Mouse (Mus musculus) liver (tissue): ENCODE data around the gene Foxn3.

Source experiments
- DNase-seq: peaks from one replicate; pipeline ENCODE4 v3.0.0-alpha.2; 2020; ENCODE audit warnings: mixed read lengths

The Foxn3 gene

DNA sequence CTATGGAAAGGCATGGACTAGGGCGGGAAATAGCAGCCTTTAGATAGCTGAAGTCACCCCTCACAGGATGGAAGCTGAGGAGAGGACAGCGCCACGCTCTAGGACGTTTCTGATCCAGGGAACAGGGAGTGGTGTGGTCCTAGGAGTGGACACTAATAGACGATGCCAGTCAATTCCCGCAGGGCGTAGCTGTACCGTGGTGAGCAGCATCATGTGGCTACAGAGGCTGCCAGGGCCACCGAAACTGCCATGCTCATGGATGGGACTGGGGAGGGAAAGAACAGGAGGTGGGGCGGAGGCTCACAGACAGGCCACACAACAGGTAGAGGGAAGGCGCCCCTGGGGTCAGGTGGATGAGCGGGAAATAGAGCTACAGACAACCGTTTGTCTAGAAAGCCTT, 282.6 kb downstream of the Foxn3 start:
- DNase-seq: no peak

DNA sequence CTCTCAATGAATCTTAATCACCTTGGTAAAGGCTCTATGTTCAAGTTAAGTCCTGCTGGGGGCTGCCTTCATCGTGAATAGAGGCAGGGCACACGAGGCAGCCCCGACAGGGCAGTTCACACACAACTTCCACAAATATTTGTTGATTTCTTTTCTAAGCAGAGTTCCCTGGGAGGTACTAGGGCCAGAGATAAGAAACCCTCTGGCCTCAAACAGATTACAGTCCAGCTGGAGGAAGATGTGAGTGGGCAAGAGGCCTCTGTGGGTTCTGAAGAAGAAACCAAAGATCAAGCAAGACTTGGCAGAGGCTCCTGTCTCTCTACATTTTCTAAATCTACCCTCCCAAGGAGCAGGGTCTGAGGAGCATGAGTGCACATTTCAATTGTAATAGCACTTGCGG, 283.1 kb downstream of the Foxn3 start:
- DNase-seq: no peak

DNA sequence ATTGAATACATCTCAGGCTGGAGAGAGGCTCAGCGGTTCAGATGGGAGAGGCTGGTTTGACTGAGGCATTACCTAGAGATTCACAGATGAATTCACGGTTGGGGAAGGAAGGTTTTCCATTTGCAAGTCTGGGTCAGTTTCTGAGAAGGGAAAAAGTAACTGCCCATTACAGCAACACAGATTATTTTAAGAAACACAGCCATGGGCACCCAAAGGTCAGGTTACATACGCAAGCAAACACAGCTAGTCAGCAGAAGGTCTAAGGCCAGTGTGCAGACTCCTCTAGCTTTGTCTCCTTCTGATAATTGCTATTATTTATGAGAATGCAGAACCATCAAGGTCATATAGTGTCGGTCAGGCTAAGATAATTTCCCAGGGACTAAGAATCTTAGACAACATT, 284.0 kb downstream of the Foxn3 start:
- DNase-seq: no peak

DNA sequence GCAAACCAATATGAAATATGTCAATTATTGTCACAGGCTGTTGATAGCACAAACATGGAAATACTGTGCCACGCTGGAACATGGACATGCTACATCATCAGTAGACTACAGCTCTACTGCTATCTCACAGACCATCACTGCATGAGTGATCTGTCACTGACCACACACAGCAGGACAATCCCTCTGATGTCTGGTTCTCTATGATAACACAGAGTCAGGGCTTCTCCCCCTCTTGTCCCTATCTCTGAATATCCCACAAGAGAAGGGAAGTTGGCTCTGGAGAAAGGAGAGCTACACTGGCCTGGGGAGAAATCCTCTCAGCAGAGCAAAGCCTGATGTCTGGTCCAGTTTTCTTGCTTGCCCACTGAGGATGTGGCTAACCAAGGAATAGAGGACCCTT, 288.8 kb downstream of the Foxn3 start:
- DNase-seq: no peak

DNA sequence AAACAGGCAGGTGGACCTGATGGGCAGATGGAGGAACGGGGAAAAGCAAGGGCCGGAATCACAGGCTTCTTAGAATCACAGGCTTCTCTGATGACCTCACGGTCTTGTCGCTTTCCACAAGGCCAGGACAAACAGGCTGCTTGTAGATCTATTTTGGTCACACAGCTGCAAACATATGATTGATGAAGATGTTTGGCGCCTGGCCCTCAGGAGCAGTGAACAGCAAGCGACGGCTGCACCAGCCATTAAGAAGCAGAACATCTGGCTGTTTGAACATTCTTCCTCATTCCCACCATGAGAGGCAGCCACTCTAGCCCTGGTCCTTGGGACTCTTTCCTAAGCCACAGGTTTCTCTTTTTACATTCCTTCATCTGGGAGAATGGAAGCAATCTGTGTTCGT, 294.0 kb downstream of the Foxn3 start:
- DNase-seq: no peak

DNA sequence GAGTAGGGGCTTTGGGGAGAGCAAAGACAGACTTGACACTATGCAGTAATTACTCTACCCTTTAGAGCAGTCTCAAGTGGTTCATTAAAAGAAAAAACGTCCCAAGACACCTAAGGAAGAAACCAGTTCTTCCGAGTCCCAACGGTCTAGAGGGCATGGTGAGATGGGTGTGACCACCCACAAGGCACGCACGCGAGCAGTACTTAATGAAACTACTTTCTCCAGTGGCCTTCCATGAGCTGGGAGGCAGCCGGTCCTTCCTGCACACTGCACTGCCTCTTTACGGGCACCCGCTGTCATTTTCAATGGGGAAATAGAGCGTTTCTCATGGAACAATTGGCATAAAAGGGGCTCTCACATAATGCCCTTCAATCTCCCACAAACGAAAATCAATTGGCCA, 294.4 kb downstream of the Foxn3 start:
- no peak for DNase-seq

DNA sequence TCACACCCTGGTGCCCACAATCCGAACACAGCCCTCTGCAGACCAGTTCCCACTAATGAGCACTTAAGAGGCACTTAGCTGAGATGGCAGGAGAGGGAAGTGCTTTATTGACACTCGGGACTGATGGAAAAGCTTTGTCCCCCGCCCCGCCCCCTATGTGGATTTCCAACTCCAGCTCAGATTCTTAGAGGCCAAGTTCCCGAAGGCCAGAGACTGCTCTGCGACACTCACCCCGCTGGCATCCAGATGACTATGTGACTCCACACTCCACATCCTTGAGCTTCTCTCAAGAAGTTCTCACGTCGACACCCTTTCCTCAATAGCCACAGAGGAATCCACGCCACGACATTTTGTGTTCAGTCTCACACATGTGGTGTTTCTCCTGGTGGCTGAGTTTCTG, 295.6 kb downstream of the Foxn3 start:
- no peak for DNase-seq

DNA sequence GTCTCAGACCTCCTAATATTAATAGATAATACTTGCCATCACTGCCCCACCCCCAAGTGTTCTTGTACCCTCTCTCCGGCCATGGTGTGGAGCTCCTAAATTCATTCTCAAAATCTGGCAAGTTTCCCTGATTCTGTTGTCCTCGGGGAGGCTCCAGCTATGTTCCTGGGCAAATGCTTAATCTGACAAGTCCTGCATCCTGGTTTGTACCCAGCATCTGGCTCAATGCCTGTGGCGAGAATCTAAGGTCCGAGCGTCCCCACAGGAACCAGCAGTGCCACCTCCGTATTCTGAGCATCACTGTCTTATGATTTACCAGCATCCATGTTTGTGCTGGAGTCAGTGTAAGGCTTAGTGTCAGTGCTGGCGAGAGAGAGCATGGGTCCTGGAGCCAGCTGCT, 296.9 kb downstream of the Foxn3 start:
- no peak for DNase-seq

DNA sequence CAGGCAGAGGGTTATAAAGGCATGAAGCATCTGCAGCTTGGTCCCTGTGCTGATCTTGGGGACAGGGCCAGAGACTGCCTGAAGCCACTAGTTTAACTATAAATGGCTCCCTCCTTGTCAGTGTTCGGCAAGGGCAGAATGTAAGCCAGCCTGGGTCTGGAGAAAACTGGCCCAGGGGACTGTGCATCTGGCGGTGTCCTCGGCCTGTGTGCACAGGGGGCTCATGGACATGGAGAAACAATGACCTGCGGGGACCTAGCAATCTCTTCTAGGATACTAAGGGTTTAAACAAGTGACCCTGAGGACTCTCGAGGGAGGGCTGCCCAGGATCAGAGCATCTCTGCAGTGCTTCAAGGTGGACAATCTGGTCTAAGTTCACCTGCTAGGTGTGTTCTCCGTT, 297.6 kb downstream of the Foxn3 start:
- DNase-seq: no peak

DNA sequence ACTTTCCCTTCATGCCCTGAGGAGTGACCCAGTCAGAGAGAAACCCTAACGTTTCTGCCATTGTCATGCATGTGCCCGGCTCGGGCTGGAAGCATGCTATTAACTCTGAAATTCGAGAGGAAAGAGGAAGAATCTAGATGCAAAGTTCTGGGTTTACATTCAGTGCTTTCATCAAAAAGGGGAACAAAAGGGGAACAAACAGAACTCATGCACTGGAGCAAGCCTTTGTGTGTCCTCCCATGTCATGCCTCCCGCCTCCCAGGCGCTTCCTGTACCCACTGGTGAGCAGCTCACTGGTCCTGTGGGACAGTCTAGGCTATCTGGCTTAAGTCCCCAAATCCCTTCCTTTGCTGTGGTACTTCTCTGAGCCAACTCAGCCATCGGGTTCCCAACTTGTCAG, 299.0 kb downstream of the Foxn3 start:
- DNase-seq: no peak

DNA sequence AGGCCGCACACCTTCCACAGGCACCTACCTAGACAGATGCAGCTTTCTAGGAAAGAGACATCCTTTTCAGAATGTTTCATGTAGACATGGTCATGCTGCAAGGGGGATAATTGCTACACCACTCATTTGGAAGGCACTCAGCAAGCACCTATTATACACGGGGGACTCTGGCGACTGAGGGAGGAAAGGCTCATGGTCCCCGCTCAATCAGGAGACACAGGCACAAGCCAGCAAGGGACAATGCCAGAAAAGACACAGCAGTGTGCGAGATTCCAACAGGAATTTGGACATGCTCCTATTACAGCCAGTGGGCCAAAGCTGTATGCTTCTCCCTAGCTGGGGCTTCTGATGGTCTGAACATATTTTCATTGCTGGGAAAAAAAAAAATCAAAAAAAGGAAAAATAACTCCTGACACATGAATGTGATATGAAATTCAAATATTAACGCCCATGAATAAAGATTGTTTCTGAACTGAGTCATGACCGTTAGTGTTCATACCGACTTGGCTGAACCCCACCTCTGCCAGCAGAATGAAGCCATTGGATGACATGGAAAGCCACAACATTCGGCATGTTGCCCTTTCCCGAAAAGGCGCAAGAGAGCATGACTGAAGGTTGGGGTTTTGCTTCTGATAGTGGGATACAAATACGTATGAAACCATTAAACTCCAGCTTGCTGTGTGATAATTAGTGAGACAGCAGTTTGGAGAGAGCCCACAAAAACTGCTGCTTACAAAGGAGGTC, 299.6 kb downstream of the Foxn3 start:
- DNase-seq: no peak

DNA sequence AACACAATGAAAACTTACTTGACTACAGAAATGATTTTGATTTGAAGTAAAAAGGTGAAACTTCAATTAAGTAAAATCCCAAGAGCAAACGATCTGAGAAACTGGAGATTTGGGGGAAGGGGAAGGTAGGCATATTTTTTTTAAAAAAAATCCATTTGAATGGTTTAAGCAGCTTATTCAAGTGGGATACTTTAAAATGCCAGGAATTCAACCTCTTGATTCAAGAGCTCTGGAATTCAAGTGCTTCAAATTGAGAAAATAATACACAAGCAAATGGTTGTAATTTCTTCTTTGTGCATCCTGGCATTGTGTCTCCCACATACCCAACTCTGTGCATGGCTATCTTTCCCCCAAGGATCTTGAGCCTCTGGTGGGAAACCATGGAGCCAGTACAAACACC, 300.5 kb downstream of the Foxn3 start:
- DNase-seq: no peak

DNA sequence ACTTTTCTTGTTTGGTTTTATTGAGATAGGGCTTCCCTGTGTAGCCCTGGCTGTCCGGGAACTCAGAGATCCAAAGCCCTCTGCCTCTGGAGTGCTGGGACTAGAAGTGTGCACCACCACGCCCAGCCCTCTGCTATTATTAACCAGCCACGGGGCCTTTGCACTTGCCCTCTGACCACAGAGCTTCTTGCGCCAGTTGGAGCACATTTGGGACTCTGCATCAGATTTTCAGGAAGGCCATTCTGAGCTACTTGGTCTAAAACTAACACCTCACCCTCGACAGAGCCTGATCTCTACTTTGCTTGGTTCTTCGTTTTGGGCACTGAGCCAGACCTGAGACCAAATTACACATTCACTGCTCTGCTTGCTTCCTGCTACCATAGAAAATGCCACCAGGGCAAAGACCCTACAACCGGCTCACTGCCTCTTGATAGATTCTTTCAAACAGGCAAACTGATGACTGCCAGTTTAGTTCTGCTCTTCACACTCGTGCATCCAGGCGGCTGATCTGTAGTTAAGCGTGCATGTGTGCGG, 301.2 kb downstream of the Foxn3 start:
- no peak for DNase-seq

DNA sequence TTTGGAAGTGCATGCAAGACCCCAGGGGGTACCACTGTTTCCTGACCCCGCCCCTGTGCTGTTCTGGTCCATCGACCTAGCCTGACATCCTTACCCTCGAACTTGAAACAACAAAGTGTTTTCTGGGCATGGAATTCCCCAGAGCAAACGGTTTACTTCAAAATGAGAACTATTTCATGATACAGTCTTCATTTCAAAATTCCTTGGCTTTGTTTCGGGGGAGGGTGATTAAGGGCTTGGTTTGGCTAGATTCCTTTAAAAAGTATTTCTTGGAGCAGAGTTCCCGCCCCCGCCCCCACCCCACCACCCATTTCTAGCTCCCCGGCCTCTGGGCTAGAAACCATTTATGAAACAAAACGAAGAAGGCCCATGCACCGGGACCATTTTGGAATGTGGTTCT, 303.2 kb downstream of the Foxn3 start:
- no peak for DNase-seq

DNA sequence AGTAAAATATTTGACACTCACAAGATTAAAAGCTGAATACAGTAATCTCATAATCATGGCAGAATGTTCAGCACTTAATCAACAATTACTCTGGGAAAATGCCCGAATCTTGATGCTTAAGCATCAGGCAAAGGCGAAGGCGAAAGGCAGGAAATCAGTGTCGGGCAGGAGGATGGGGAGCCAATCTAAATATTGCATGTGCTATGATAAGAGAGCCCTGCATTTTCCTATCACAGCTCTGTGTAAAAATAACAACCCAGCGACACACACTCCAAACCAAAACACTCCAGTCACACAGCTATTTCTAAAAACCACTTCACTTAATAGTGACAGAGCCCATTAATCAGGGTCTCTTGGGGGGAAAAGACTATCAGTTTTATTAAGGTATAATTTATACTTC, 305.8 kb downstream of the Foxn3 start:
- DNase-seq: no peak

DNA sequence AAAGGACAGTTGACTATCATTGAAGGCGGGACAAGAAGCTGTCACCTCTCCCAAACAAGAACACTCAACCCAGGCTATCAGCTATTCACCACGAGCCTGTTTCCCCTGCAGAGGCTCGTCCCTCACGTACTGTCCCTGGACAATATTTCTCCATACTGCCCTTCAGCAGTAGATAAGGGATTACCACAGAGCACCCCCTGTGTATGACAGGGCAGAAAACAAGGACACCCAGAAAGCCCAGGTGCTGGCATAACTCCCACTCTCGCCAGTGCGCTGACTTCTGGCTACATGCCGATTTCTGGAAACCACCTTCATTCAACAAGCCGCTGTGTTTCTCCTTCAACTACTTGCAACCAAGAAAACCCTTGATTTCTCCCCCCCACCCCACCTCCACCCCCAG, 306.4 kb downstream of the Foxn3 start:
- no peak for DNase-seq

DNA sequence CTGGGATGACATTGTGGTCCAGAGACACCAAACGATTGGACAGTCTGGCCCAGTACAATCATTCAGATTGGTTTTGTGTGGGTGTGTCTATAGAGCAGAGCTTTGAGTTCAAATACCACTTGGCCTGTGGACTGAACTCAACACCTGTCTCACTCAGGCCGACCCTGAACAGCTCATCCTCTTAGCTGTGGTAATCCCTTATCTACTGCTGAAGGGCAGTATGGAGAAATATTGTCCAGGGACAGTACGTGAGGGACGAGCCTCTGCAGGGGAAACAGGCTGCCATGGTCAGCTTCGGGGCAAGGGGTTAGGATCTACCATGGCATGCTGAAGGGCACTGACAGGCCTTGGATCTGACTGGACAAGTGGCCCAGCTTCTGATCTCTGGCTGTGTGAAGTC, 306.9 kb downstream of the Foxn3 start:
- no peak for DNase-seq

DNA sequence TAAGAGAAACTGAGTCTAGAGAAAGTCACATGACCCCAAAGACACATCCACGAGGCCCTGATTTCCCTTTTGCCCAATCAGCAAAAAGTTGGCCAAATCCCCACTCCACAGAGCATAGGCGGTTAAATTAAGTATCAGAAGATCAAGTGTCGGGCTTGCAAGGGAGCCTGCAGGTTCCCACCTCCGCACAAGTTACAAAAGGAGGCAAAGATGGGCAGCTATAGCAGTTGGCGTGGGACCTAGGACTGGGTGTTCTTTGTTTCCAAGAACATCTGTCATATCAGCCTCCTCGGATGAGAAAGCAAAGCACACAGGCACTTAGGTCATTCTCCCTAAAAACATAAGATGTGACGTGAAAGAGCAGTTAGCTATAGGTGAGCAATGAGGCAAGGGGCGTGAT, 308.9 kb downstream of the Foxn3 start:
- no peak for DNase-seq

DNA sequence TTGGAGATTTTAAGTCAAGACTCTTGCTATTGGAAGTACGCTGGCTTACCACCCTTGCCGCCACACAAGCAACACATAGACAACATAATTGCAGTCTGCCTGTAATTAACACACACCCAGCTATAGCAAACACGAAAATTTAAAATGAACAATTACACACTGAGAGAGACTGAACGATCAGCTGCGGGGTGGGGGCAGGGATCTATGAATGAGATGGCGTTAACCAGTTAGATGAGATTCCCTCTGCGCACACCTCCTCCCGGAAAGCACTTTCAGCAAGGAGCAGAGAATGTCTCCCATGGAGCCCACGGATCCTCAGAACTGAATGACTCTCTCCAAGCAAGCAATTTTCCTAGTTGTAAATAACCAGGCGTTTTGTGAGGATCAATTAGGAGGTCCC, 309.8 kb downstream of the Foxn3 start:
- DNase-seq: no peak

DNA sequence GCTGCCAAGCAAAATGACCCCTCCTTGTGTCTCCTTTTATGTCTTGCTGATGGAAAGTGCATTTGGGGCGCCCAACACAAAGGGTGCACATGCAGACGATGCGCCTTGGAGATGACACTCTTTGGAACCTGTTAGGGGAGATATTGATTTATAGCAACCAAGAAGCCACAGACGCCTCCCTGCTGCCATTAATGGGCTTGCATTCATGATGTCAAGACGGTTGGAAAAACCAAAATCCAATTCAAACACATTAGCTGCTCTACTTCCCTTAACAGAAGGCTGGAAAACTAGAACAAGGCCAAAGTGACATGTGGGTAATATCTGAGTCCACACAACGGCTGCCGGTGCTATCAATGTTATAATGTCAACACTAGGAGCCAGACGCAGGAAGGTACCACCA, 314.8 kb downstream of the Foxn3 start:
- no peak for DNase-seq

DNA sequence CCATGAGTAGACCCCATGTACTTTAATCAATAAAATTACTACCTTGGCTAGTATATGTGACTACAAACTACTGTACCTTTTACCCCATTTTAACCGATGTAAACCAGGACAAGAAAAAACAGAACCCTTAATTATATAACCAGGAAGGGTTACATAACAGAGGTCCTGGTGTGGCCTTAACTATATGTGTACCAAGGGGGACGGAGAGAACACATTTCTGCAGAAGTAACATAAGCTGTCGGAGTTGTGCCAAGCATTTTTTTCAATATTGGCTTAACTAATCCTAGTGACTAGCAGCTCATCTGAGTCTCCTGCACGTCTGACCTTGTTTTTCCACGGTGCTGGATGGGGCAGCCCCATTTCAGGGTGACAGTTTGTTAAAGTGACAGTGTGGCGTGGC, 315.4 kb downstream of the Foxn3 start:
- DNase-seq: no peak

DNA sequence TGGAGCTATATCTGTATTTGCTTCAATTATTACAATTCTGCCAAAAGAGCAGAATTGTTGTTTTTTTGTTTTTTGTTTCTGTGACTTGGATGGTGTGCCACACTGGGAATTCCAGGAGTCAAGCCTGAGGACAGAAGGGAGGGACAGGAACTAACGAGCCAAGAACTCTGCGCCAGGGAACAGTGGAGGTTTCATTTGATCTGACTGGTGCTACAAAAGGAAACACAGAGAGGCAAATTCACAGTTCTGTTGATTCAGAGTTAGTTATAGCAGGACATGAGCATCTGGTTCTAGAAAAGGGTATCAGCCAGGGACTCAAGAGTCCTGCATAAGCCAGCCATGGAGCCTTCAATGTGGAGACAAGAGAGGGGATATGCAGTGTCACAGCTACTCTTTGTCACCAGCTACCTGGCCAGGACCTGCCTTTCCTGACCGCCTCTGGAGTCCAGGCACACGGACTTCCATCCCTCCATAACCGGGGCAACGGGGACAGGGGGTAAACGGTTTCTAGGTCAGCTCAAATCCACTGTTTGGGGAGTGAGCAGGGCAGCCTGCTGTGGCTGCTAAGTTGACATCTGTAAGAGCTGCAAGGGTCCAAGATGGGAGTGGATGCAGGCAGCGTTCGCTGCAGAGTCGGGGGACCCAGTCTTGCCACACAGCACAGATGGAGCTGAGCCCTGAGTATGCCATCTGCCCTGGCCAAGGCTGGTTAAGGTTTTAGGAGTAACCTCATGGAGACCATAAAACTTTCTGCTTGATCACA, 316.2 kb downstream of the Foxn3 start:
- no peak for DNase-seq

DNA sequence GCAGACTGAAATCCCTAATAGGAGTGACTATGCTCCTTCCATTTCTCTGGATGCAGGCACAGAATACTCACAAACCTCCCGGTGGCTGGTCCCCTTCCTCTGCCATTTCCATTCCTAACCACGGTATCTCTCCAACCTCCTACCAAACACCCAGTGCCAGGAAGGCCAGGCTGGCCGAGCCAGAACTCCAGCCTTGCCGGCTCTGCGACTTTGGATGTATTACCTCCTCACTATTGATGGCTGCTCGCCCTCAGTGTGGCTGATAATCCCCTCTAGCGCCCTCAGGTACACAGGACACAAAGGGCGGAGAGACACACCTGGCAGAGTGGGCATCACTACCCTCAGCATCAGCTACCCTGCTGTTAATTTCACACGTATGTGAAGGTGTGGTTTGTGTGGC, 318.7 kb downstream of the Foxn3 start:
- no peak for DNase-seq

DNA sequence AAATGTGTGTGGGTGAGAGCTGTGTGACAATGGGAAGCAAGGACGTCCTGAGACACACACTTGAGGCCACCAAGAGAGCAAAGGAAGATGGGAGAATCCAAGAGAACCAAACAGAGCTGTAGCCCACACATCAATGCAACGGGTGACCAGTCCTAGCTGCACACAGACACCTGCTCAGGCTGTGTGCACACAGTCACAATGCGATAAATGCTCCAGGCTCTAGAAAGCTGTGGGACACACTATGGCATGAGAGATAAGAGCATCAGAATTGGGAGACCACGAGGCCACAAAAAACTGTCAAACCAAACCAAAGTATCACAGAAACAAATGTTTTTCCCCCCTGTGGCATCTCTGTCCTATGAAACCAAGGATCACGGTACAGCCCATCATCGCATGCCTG, 319.1 kb downstream of the Foxn3 start:
- no peak for DNase-seq

DNA sequence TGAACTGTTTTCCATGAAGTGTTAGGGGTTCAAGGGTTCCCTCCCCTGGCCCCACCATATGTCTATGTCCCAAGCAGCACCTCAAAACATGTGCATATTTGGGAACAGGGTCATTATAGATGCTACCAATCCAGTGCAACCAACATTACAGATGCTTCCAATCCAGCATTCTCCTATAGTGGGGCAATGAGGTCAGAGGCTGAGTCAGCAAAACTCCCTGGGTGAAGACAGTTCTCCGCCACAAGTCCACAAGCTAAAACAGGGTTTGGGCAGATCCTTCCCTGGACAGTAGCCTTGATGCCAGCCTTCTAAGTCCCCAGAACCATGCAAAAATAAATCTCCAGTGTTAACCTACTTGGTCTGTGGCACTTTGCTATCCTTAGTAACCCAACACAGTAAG, 320.1 kb downstream of the Foxn3 start:
- no peak for DNase-seq
